Mouse (Mus musculus): ENCODE measurements at regions not wholly inside any gene's neighbourhood (a gene's known extent, or its start where the extent isn't known, plus 50 kb on each side); places are given as distances from the start of the nearest gene placed in this dataset.

DNA sequence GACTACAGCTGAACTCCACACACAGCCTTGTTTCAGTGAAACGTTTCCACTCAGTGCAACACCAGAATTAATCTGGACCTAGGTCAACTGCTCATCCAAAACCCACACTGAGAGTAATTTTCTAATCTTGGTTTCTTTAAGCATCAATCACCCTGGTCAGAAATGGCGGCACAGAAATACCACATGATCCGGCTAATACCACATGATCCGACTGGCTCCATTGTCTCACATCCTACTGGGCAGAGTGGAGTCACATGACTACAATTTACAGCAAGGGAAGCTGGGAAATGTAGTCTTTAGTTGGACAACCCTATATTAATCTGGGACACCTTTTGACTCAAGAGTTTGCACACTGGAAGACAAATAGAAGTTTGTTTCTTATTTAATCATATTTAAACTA is 115.9 kb downstream of the Tbx5 start:
- no peak for TF ChIP-seq CTCF (conservative IDR thresholded peaks at IDR 0.05; ENCODE audit: insufficient read depth, insufficient read length, low read depth, low read length)
- TF ChIP-seq POLR2A (IDR thresholded peaks at IDR 0.05; ENCODE audit: low read depth, low read length) = no peak
